Mouse (Mus musculus) CH12.LX (cell line): ENCODE data around the gene Samd7. TPM values are rescaled to one million over a fixed set of nuclear protein-coding genes. Genes with fewer than 3 reads are reported as not detected.

ENCODE experiments used
- DNase-seq: peaks from one replicate; pipeline ENCODE4 v3.0.0-alpha.2; 2013; ENCODE audit errors: extremely low read depth
- H3K27ac ChIP-seq: 2 replicates; pipeline ENCODE4 v1.5.1; 2012; ENCODE audit warnings: low read depth, mild to moderate bottlenecking, control low read depth, moderate library complexity; ENCODE audit not compliant: insufficient read depth
- H3K27me3 ChIP-seq: replicated peaks from 2 replicates; pipeline ENCODE3; 2012; ENCODE audit warnings: inconsistent platforms
- H3K36me3 ChIP-seq, 2 experiments: replicated peaks in 1 of 2; 2 replicates each; pipeline versions ENCODE3 to v1.6.1; 2012; ENCODE audit warnings: inconsistent platforms in 1 of 2, low read length in 1 of 2, mild to moderate bottlenecking in 1 of 2, mixed read lengths in 1 of 2, moderate library complexity in 1 of 2; ENCODE audit not compliant: control insufficient read depth in 1 of 2, insufficient read depth in 1 of 2
- H3K4me1 ChIP-seq, 2 experiments: 2 replicates each; pipeline ENCODE4 v1.6.1; 2012; ENCODE audit warnings: inconsistent platforms in 1 of 2, moderate library complexity in 1 of 2; ENCODE audit not compliant: insufficient read depth in 2 of 2, control insufficient read depth in 1 of 2
- H3K4me2 ChIP-seq: 2 replicates; pipeline ENCODE4 v1.6.1; 2012; ENCODE audit warnings: low read depth, mild to moderate bottlenecking, control low read depth; ENCODE audit not compliant: poor library complexity, insufficient read depth, severe bottlenecking
- H3K4me3 ChIP-seq, 3 experiments: fragments of 150-350 bp in 1 of 3; sonication (generic) in 1 of 3; replicated peaks in 1 of 3; 2 replicates each; pipeline versions ENCODE3 to v1.5.1; 2011 to 2012; ENCODE audit warnings: low read depth in 2 of 3, low read length in 2 of 3, mild to moderate bottlenecking in 2 of 3, moderate library complexity in 2 of 3, control low read depth in 1 of 3, improper control_type of control experiment in 1 of 3, inconsistent platforms in 1 of 3, mixed read lengths in 1 of 3; ENCODE audit not compliant: poor library complexity in 1 of 3
- H3K79me2 ChIP-seq: replicated peaks from 2 replicates; pipeline ENCODE4 v1.6.1; 2012; ENCODE audit warnings: mild to moderate bottlenecking, moderate library complexity; ENCODE audit not compliant: control insufficient read depth, poor library complexity, insufficient read depth, severe bottlenecking; ENCODE audit errors: extremely low read depth
- H3K9ac ChIP-seq: 2 replicates; pipeline ENCODE4 v1.6.1; 2012; ENCODE audit warnings: low read depth, mild to moderate bottlenecking, control low read depth, moderate library complexity; ENCODE audit not compliant: insufficient read depth
- H3K9me3 ChIP-seq: replicated peaks from 2 replicates; pipeline ENCODE3; 2012; ENCODE audit warnings: low read length, inconsistent platforms, mixed read lengths
- BHLHE40 ChIP-seq: IDR thresholded peaks from 2 replicates; pipeline ENCODE4 v1.6.1; 2011; ENCODE audit warnings: mild to moderate bottlenecking, low read depth, low read length, improper control_type of control experiment
- CTCF ChIP-seq, 2 experiments: IDR thresholded peaks in 1 of 2; conservative IDR thresholded peaks in 1 of 2; 2 replicates each; pipeline ENCODE4 v1.5.1; 2011 to 2012; ENCODE audit warnings: low read depth in 2 of 2, low read length in 2 of 2, improper control_type of control experiment in 1 of 2, inconsistent platforms in 1 of 2, mild to moderate bottlenecking in 1 of 2, moderate library complexity in 1 of 2
- E2F4 ChIP-seq: IDR thresholded peaks from 2 replicates; pipeline ENCODE4 v1.6.1; 2011; ENCODE audit warnings: low read depth, low read length, improper control_type of control experiment; ENCODE audit not compliant: insufficient replicate concordance
- EP300 ChIP-seq: IDR thresholded peaks from 2 replicates; pipeline ENCODE4 v1.6.1; 2011; ENCODE audit warnings: low read length, improper control_type of control experiment
- ETS1 ChIP-seq: conservative IDR thresholded peaks from 2 replicates; pipeline ENCODE4 v1.6.1; 2012; ENCODE audit warnings: low read depth, mild to moderate bottlenecking, inconsistent platforms, low read length, improper control_type of control experiment, moderate library complexity
- GABPA ChIP-seq: IDR thresholded peaks from 2 replicates; pipeline ENCODE4 v1.6.1; 2012; ENCODE audit warnings: low read depth, low read length, improper control_type of control experiment, inconsistent platforms; ENCODE audit not compliant: insufficient replicate concordance
- JUN ChIP-seq: IDR thresholded peaks from 2 replicates; pipeline ENCODE4 v1.6.1; 2011; ENCODE audit warnings: low read depth, mild to moderate bottlenecking, low read length, improper control_type of control experiment, moderate library complexity; ENCODE audit not compliant: insufficient read depth
- JUND ChIP-seq: conservative IDR thresholded peaks from 2 replicates; pipeline ENCODE4 v1.6.1; 2011; ENCODE audit warnings: low read depth, low read length, improper control_type of control experiment
- MAX ChIP-seq: IDR thresholded peaks from 2 replicates; pipeline ENCODE4 v1.6.1; 2011; ENCODE audit warnings: low read length, improper control_type of control experiment
- MEF2A ChIP-seq: IDR thresholded peaks from 2 replicates; pipeline ENCODE4 v1.6.1; 2014; ENCODE audit warnings: low read depth, mild to moderate bottlenecking, inconsistent platforms, low read length, improper control_type of control experiment, borderline replicate concordance
- NELFE ChIP-seq: IDR thresholded peaks from 2 replicates; pipeline ENCODE4 v1.6.1; 2011; ENCODE audit warnings: low read depth, low read length, improper control_type of control experiment
- NRF1 ChIP-seq: IDR thresholded peaks from 2 replicates; pipeline ENCODE4 v1.6.1; 2014; ENCODE audit warnings: low read depth, mild to moderate bottlenecking, inconsistent platforms, low read length, improper control_type of control experiment, moderate library complexity
- PAX5 ChIP-seq: IDR thresholded peaks from 2 replicates; pipeline ENCODE4 v1.6.1; 2012; ENCODE audit warnings: low read length, inconsistent platforms, mixed read lengths
- POLR2A ChIP-seq: IDR thresholded peaks from 2 replicates; pipeline ENCODE4 v1.6.1; 2011; ENCODE audit warnings: low read depth, mild to moderate bottlenecking, improper control_type of control experiment, low read length
- POLR2AphosphoS2 ChIP-seq: IDR thresholded peaks from 2 replicates; pipeline ENCODE4 v1.6.1; 2011; ENCODE audit warnings: low read depth, low read length, improper control_type of control experiment
- RAD21 ChIP-seq: IDR thresholded peaks from 2 replicates; pipeline ENCODE4 v1.6.1; 2011; ENCODE audit warnings: low read depth, mild to moderate bottlenecking, low read length, improper control_type of control experiment, moderate library complexity
- RCOR1 ChIP-seq: conservative IDR thresholded peaks from 2 replicates; pipeline ENCODE4 v1.6.1; 2012; ENCODE audit warnings: low read depth, mild to moderate bottlenecking, inconsistent platforms, low read length, improper control_type of control experiment
- SIN3A ChIP-seq: IDR thresholded peaks from 2 replicates; pipeline ENCODE4 v1.6.1; 2012; ENCODE audit warnings: low read length, improper control_type of control experiment, inconsistent platforms
- SMC3 ChIP-seq: IDR thresholded peaks from 2 replicates; pipeline ENCODE4 v1.6.1; 2011; ENCODE audit warnings: low read depth, low read length, improper control_type of control experiment
- UBTF ChIP-seq: IDR thresholded peaks from 2 replicates; pipeline ENCODE4 v1.6.1; 2012; ENCODE audit warnings: low read depth, mild to moderate bottlenecking, inconsistent platforms, low read length, improper control_type of control experiment, moderate library complexity
- USF1 ChIP-seq: IDR thresholded peaks from 2 replicates; pipeline ENCODE4 v1.6.1; 2014; ENCODE audit warnings: low read depth, mild to moderate bottlenecking, inconsistent platforms, low read length, improper control_type of control experiment
- USF2 ChIP-seq: conservative IDR thresholded peaks from 2 replicates; pipeline ENCODE4 v1.6.1; 2011; ENCODE audit warnings: low read depth, low read length, improper control_type of control experiment
- ZC3H11A ChIP-seq: IDR thresholded peaks from 2 replicates; pipeline ENCODE4 v1.6.1; 2012; ENCODE audit warnings: low read depth, mild to moderate bottlenecking, inconsistent platforms, low read length, improper control_type of control experiment
- ZNF384 ChIP-seq: IDR thresholded peaks from 2 replicates; pipeline ENCODE4 v1.6.1; 2012; ENCODE audit warnings: low read depth, low read length, improper control_type of control experiment, inconsistent platforms
- dilution Hi-C: fragments of 300-500 bp; cut with MboI; formaldehyde crosslinking; loops from 2 replicates; pipeline ENCODE4 v1.14.3; 2020; ENCODE audit warnings: low sequenced_read_pairs; ENCODE audit not compliant: extremely low pct_unique_long_range_greater_than_20kb, extremely low pct_ligation_motif_present
- in situ Hi-C: fragments of 300-500 bp; cut with MboI; formaldehyde crosslinking; loops from 3 replicates; pipeline ENCODE4 v1.14.3; 2019; ENCODE audit warnings: low sequenced_read_pairs, low pct_ligation_motif_present, low pct_unique_long_range_greater_than_20kb, mixed read lengths
- polyA plus RNA-seq: library from polyadenylated mRNA; unstranded; fragments of >175 nt; gene quantifications from 2 replicates; pipeline ENCODE4 v1.2.1, GENCODE M21; 2012; ENCODE audit warnings: low read depth; ENCODE audit not compliant: insufficient read length
- total RNA-seq, 2 experiments: library from RNA; depleted of rRNA; stranded (reverse); fragments of 300-350 nt in 1 of 2; fragments of >200 nt in 1 of 2; gene quantifications; 2 replicates each; pipeline ENCODE4 v1.2.3; 2012 to 2014

Samd7 gene
- total RNA-seq (2012; rRNA removed) (not detected in 2 replicates), total RNA-seq (2014; rRNA removed) (not detected in 2 replicates), polyA plus RNA-seq (not detected in 2 replicates)

GRCm38 (mm10) chr3:30746006-30746405 is at the start of gene Samd7:
Samd7 (plus strand) TSS chr3:30746293.
- TF ChIP-seq NELFE (no peak), GABPA (no peak), POLR2AphosphoS2 (no peak), E2F4 (no peak), ETS1 (no peak), ZNF384 (no peak), NRF1 (no peak), PAX5 (no peak), MAX (no peak), USF1 (no peak), JUN (no peak), POLR2A (no peak), BHLHE40 (no peak), RAD21 (no peak), JUND (no peak), ZC3H11A (no peak), SIN3A (no peak), USF2 (no peak), UBTF (no peak), EP300 (no peak)
- H3K36me3 ChIP-seq = no peaks in the 10 kb centered on the region
- no peak within 1 kb of the TSS for H3K9ac ChIP-seq
- no peak within 1 kb of the TSS for H3K4me3 ChIP-seq
- H3K79me2 ChIP-seq = no peaks in the 10 kb centered on the region
- H3K9me3 ChIP-seq = no peaks in the 10 kb centered on the region
- H3K27me3 ChIP-seq = no peaks in the 10 kb centered on the region
- DNase-seq = no peak
- in situ Hi-C loops = no loop called here
- H3K4me2 ChIP-seq = no peak within 1 kb of the TSS
- no peak within 1 kb of the TSS for H3K27ac ChIP-seq
- dilution Hi-C loops = no loop called here
- H3K4me1 ChIP-seq = no peaks in the 10 kb centered on the region

GRCm38 (mm10) chr3:30696346-30696745 is 49.7 kb upstream of the Samd7 start:
- in situ Hi-C loops = no loop called here
- H3K4me2 ChIP-seq = no peak overlapping the region
- no peaks in the 10 kb centered on the region for H3K36me3 ChIP-seq
- no peaks in the 10 kb centered on the region for H3K79me2 ChIP-seq
- H3K9ac ChIP-seq = no peak overlapping the region
- peak; percentile 9 for DNase-seq
- H3K9me3 ChIP-seq = peaks cover 3% of the 10 kb centered on the region
- no peaks in the 10 kb centered on the region for H3K27me3 ChIP-seq
- TF ChIP-seq JUN = no peak
- peak; percentile 69 to 71 for TF ChIP-seq CTCF (conservative IDR thresholded peaks at IDR 0.05 in 1 of 2, IDR thresholded peaks at IDR 0.05 in 1 of 2; ENCODE audit: low read depth in 2 of 2, low read length in 2 of 2)
- TF ChIP-seq SIN3A = no peak
- peak; percentile 53 for TF ChIP-seq RAD21
- TF ChIP-seq RCOR1 = no peak
- TF ChIP-seq MEF2A = no peak
- peak; percentile 55 for TF ChIP-seq SMC3
- H3K4me1 ChIP-seq = peaks cover 3 to 4% of the 10 kb centered on the region in 2 experiments; a peak in 2 of 4 replicates
- dilution Hi-C loops = no loop called here
- no peak overlapping the region for H3K27ac ChIP-seq
- no peak overlapping the region for H3K4me3 ChIP-seq
